Mouse (Mus musculus): ENCODE measurements around the gene Tubg1.

DNA sequence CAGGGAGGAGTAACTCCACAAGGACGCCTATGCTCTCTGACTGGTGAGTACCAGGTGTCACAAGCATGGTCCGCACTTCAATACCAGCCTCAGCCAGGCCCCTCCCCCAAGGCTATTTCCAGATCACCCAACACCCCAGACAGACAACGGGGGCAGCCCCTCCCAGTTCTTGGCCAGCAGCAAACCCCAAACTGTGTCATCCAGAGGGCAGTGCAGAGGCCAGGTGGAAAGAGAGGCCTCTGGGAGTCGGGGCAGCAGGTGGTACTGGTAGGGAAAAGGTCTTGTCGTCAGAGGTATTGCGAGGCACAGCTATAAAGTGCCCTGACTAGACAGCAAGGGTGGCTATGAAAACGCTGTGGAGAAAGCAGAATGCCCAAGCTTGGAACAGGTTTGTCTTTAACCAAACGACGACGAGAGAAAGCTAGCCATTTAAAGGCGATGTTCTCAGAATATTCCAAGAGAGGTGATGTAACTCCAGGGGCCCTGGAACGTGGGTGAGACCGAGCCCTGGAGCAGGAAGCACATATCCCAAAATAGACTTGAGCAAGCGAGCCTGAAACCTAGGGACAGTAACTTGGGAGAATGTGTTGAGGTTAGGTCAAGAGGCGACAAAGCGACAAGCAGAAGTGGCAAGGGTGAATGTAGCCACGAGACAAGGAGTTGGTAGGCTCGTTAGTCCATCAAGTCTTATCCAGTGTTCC, 10.5 kb downstream of the Tubg1 start:
- TF ChIP-seq CTCF (IDR thresholded peaks at IDR 0.05; ENCODE audit: low read depth, low read length) (no peak), POLR2A (IDR thresholded peaks at IDR 0.05; ENCODE audit: borderline replicate concordance, low read depth, low read length) (no peak)
